Mouse (Mus musculus) lung, embryonic 14.5 days (tissue): ENCODE data around the gene Rbm15b. TPM values are rescaled to one million over a fixed set of nuclear protein-coding genes. Genes with fewer than 3 reads are reported as not detected.

Experiments used
- ATAC-seq: fragments of 200-750 bp; cut with Nextera tagmentation; 2 replicates; pipeline ENCODE4 v1.8.0; 2017; ENCODE audit warnings: mild to moderate bottlenecking, moderate TSS enrichment, moderate library complexity; ENCODE audit not compliant: insufficient read depth
- DNase-seq: peaks from one replicate; pipeline ENCODE4 v3.0.0-alpha.2; 2015
- H3K27ac ChIP-seq: fragments of 300-500 bp; sonication (generic); 2 replicates; pipeline ENCODE4 v1.5.1; 2014; ENCODE audit warnings: low read depth, mild to moderate bottlenecking, moderate library complexity
- H3K27me3 ChIP-seq: fragments of 300-500 bp; sonication (generic); 2 replicates; pipeline ENCODE4 v1.6.1; 2014; ENCODE audit warnings: low read length, control low read depth; ENCODE audit not compliant: insufficient read depth
- H3K36me3 ChIP-seq: fragments of 300-500 bp; sonication (generic); 2 replicates; pipeline ENCODE4 v1.6.1; 2014; ENCODE audit warnings: control low read depth; ENCODE audit not compliant: insufficient read depth
- H3K4me1 ChIP-seq: fragments of 300-500 bp; sonication (generic); 2 replicates; pipeline ENCODE4 v1.6.1; 2014; ENCODE audit warnings: antibody characterized with exemption, control low read depth; ENCODE audit not compliant: insufficient read depth
- H3K4me2 ChIP-seq: fragments of 300-500 bp; sonication (generic); 2 replicates; pipeline ENCODE4 v1.6.1; 2014; ENCODE audit warnings: mild to moderate bottlenecking
- H3K4me3 ChIP-seq: fragments of 300-500 bp; sonication (generic); 2 replicates; pipeline ENCODE4 v1.5.1; 2014; ENCODE audit warnings: low read depth, low read length
- H3K9ac ChIP-seq: fragments of 300-500 bp; sonication (generic); 2 replicates; pipeline ENCODE4 v1.6.1; 2014
- H3K9me3 ChIP-seq: fragments of 300-500 bp; sonication (generic); 2 replicates; pipeline ENCODE4 v1.6.1; 2016; ENCODE audit warnings: low read depth, low read length, control low read depth
- CTCF ChIP-seq: IDR thresholded peaks from 2 replicates; pipeline ENCODE4 v1.5.1; 2016; ENCODE audit warnings: antibody characterized with exemption, low read depth
- WGBS: fragments of 180-500 bp; shearing (Covaris S2); extraction: QIAGEN DNeasy Blood & Tissue Kit; methylation state at CpG from one replicate; pipeline ENCODE4 v1.1.7; 2014; 5-methylcytosine and 5-hydroxymethylcytosine counted together
- polyA plus RNA-seq: library from polyadenylated mRNA; unstranded; fragments of >200 nt; fragmentation: Nextera tagmentation; extraction: Ambion mirVana; gene quantifications from 2 replicates; pipeline ENCODE4 v1.2.1, GENCODE M21; 2014

Rbm15b gene
- polyA plus RNA-seq, 1 experiment from 2014 or later: 25.3 TPM

DNA sequence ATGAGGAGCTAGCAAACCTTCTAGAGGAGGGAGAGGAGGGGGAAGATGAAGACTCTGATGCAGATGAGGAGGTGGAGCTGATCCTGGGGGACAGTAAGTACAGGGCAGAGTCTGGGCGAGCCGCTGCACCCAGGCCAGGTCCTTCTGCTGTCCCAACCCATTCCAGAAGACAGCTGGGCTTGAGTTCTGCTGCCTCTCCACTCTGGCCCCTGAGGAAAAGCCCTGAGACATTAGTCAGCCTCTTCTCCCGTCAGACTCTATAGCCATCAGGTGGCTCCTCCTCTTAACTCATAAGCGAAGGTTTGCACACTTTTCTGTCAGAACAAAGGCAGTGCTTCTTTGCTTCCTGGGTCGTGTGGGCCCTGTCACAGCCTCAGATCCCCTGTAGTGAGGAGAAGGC lies 13.0 kb downstream of the Rbm15b start:
- no peaks in the 10 kb centered on the region for H3K4me1 ChIP-seq
- no peak for ATAC-seq
- WGBS: 75% methylated on average over 5 of the region's 5 CpGs
- H3K36me3 ChIP-seq: peaks cover 72% of the 10 kb centered on the region
- H3K4me3 ChIP-seq: no peak overlapping the region
- no peak overlapping the region for H3K4me2 ChIP-seq
- no peak for DNase-seq
- H3K27ac ChIP-seq: no peak overlapping the region
- TF ChIP-seq CTCF: no peak
- no peaks in the 10 kb centered on the region for H3K27me3 ChIP-seq
- H3K9ac ChIP-seq: no peak overlapping the region
- no peaks in the 10 kb centered on the region for H3K9me3 ChIP-seq

DNA sequence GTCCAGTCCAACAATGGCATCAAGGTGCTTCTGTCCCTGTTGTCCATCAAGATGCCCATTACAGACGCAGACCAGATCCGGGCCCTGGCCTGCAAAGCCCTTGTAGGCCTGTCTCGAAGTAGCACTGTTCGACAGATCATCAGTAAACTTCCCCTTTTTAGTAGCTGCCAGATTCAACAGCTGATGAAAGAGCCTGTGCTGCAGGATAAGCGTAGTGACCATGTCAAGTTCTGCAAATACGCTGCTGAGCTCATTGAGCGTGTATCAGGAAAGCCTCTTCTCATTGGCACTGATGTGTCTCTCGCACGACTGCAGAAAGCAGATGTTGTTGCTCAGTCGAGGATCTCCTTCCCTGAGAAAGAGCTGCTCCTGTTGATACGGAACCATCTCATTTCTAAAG lies 29.2 kb downstream of the Rbm15b start:
- Histone ChIP-seq H3K4me2 (no peak overlapping the region), H3K9me3 (no peaks in the 10 kb centered on the region), H3K36me3 (peaks cover 86% of the 10 kb centered on the region), H3K4me1 (no peaks in the 10 kb centered on the region), H3K27ac (no peak overlapping the region), H3K27me3 (no peaks in the 10 kb centered on the region), H3K4me3 (no peak overlapping the region), H3K9ac (no peak overlapping the region)
- DNase-seq (no peak), ATAC-seq (no peak)
- no peak for TF ChIP-seq CTCF
- WGBS: 87% methylated on average over 11 of the region's 11 CpGs

GRCm38 (mm10) chr9:106856664-106857063 lies 30.6 kb downstream of the Rbm15b start:
- ATAC-seq (no peak), DNase-seq (no peak)

GRCm38 (mm10) chr9:106842800-106843199 lies 44.4 kb downstream of the Rbm15b start:
- peaks cover 83% of the 10 kb centered on the region for H3K36me3 ChIP-seq
- no peak for TF ChIP-seq CTCF
- no peaks in the 10 kb centered on the region for H3K27me3 ChIP-seq
- H3K27ac ChIP-seq: no peak overlapping the region
- no peak overlapping the region for H3K4me2 ChIP-seq
- DNase-seq (no peak), ATAC-seq (no peak)
- no peak overlapping the region for H3K9ac ChIP-seq
- WGBS: 93% methylated on average over 6 of the region's 6 CpGs
- no peaks in the 10 kb centered on the region for H3K4me1 ChIP-seq
- H3K4me3 ChIP-seq: no peak overlapping the region
- no peaks in the 10 kb centered on the region for H3K9me3 ChIP-seq

More at GRCm38 (mm10) chr9:106856664-106857063, 30.6 kb downstream of the Rbm15b start:
- no peaks in the 10 kb centered on the region for H3K27me3 ChIP-seq
- peaks cover 89% of the 10 kb centered on the region for H3K36me3 ChIP-seq
- H3K4me1 ChIP-seq: no peaks in the 10 kb centered on the region
- H3K9ac ChIP-seq: no peak overlapping the region
- H3K4me3 ChIP-seq: no peak overlapping the region
- no peak overlapping the region for H3K27ac ChIP-seq
- no peaks in the 10 kb centered on the region for H3K9me3 ChIP-seq
- no peak overlapping the region for H3K4me2 ChIP-seq
- TF ChIP-seq CTCF: no peak
- 71% methylated on average over 3 of the region's 3 CpGs for WGBS

DNA sequence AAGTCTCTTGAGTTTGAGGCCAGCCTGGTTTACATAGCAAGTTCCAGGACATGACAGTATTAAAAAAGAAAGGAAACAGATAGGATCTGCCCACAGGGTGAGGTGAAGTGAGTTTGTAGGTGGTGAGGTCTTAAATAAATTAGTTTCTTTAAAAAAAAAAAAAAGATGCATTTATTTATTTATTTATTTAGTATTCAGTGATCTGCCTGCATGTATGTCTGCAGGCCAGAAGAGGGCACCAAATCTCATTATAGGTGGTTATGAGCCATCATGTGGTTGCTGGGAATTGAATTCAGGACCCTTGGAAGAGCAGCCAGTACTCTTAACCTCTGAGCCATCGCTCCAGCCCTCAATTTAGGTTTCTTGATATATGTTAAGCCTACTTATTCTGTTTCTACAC lies 46.7 kb downstream of the Rbm15b start:
- H3K4me1 ChIP-seq: no peaks in the 10 kb centered on the region
- 100% methylated on average over 1 of the region's 1 CpGs for WGBS
- H3K9ac ChIP-seq: no peak overlapping the region
- no peaks in the 10 kb centered on the region for H3K9me3 ChIP-seq
- DNase-seq (peak; percentile 28), ATAC-seq (no peak)
- peaks cover 88% of the 10 kb centered on the region for H3K36me3 ChIP-seq
- H3K4me2 ChIP-seq: no peak overlapping the region
- no peak overlapping the region for H3K4me3 ChIP-seq
- no peaks in the 10 kb centered on the region for H3K27me3 ChIP-seq
- TF ChIP-seq CTCF: 0 out of 2 replicates have a peak, but pooled peaks have one; percentile 33
- no peak overlapping the region for H3K27ac ChIP-seq

Other genes with a start within 250 kb of the Rbm15b start
- not detected in 2 replicates for gene Grm2, start 231.3 kb downstream of the Rbm15b start, polyA plus RNA-seq
- gene Tex264, start 201.5 kb downstream of the Rbm15b start, polyA plus RNA-seq: 41.3 and 47.8 TPM in 2 replicates
- gene Rad54l2, start 98.2 kb downstream of the Rbm15b start, polyA plus RNA-seq: 4.5 and 5.7 TPM in 2 replicates
- gene Dcaf1, start 65.6 kb downstream of the Rbm15b start, polyA plus RNA-seq: 26.6 and 27.8 TPM in 2 replicates
- gene Manf, start 4.6 kb upstream of the Rbm15b start, polyA plus RNA-seq: 246 and 279 TPM in 2 replicates